Mouse (Mus musculus): ENCODE results near the gene Serpinb3c. TPM values are rescaled to one million over a fixed set of nuclear protein-coding genes. Genes with fewer than 3 reads are reported as not detected.
"Not testable (repeated sequence)": the region's sequence is repeated elsewhere in the genome, so short reads cannot be mapped to it uniquely, and the experiment has no call there.

The Serpinb3c gene
- not detected in 2 replicates for polyA plus RNA-seq (2015; fragmentation: Nextera tagmentation; extraction: Ambion mirVana)

DNA sequence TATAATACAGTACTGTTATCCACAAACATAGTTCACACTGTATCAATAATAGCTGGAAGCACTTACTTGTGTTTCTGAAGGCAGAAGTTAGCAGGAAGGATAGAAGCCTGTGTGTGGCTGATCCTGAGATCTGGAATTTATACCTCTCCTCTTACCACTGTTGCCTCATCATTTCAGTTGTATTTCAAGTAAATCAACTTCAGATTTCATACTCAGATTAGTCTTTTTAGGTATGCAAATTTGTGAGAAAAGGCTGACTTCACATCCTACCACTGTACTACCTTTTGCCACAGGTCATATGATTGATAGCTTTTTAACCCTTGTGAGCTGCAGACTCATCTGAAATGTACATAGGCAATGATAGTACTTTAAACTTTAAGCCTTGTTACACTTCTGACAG lies at the start of gene Serpinb3c, which contains the start of gene Serpinb3b:
Gene Serpinb3c, minus strand, starts transcription at position 111 of the 400 bp plus-strand sequence.
Gene Serpinb3b, minus strand, starts transcription at position 101 of the 400 bp plus-strand sequence.
- H3K4me3 ChIP-seq (ENCODE audit: low read length); H3K9me3 ChIP-seq (ENCODE audit: control insufficient read depth, low read length); ATAC-seq (ENCODE audit: low read depth); H3K9ac ChIP-seq (ENCODE audit: low read length); H3K4me1 ChIP-seq (replicated peaks; ENCODE audit: control insufficient read depth, insufficient read depth, low read length); H3K27ac ChIP-seq (ENCODE audit: low read length); H3K36me3 ChIP-seq (ENCODE audit: control insufficient read depth, insufficient read depth, low read length); H3K27me3 ChIP-seq (ENCODE audit: control insufficient read depth, insufficient read depth, low read depth, low read length); H3K4me2 ChIP-seq (ENCODE audit: low read depth, low read length): not testable (repeated sequence)

DNA sequence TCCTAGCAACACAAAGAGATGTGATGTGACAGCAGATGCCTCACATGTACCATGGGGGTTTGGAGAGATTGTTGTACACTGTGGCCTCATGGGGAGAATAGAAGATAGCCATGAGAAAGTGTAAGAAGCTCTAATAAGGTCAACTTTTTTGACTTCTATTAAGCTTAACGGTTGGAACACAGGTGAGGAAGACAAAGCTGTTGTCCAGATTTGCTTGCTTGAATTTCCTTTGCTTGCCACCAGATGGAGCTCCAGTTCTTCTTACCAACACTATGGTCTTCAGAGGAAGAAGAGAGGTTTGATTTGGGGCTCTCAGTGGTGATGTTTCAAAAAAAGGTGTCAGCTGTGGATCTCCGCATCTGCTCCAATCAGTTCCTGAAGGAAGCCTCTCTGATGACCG lies 35.0 kb downstream of the Serpinb3c start:
- not testable (repeated sequence) for H3K36me3 ChIP-seq (ENCODE audit: control insufficient read depth, insufficient read depth, low read length); H3K4me2 ChIP-seq (ENCODE audit: low read depth, low read length); H3K27ac ChIP-seq (ENCODE audit: low read length); H3K4me3 ChIP-seq (ENCODE audit: low read length); H3K27me3 ChIP-seq (ENCODE audit: control insufficient read depth, insufficient read depth, low read depth, low read length); H3K4me1 ChIP-seq (replicated peaks; ENCODE audit: control insufficient read depth, insufficient read depth, low read length); H3K9ac ChIP-seq (ENCODE audit: low read length); H3K9me3 ChIP-seq (ENCODE audit: control insufficient read depth, low read length); ATAC-seq (ENCODE audit: low read depth)
- WGBS, result 35% methylated on average over 3 of the region's 3 CpGs

Other genes with a start within 250 kb of the Serpinb3c start
- gene Serpinb3a, start 226.1 kb downstream of the Serpinb3c start, polyA plus RNA-seq (2015; fragmentation: Nextera tagmentation; extraction: Ambion mirVana), result not detected in 2 replicates
- not detected in 2 replicates for gene Serpinb3d, start 194.9 kb downstream of the Serpinb3c start, polyA plus RNA-seq (2015; fragmentation: Nextera tagmentation; extraction: Ambion mirVana)
- gene Serpinb3b, start within 50 bp of the Serpinb3c start, polyA plus RNA-seq (2015; fragmentation: Nextera tagmentation; extraction: Ambion mirVana), result not detected in 2 replicates
- 0.06 and 0.39 TPM in 2 replicates for gene Serpinb11, start 82.8 kb upstream of the Serpinb3c start, polyA plus RNA-seq (2015; fragmentation: Nextera tagmentation; extraction: Ambion mirVana)
- gene Serpinb7, start 121.3 kb upstream of the Serpinb3c start, polyA plus RNA-seq (2015; fragmentation: Nextera tagmentation; extraction: Ambion mirVana), result 0.21 TPM in 1 of 2 replicates, not detected in the other
- 0.46 and 0.69 TPM in 2 replicates for gene Serpinb2, start 233.1 kb upstream of the Serpinb3c start, polyA plus RNA-seq (2015; fragmentation: Nextera tagmentation; extraction: Ambion mirVana)